Mouse (Mus musculus): ENCODE measurements at regions not wholly inside any gene's neighbourhood (a gene's known extent, or its start where the extent isn't known, plus 50 kb on each side); places are given as distances from the start of the nearest gene placed in this dataset.

GRCm38 (mm10) chr1:65635315-65635714 lies 291.0 kb upstream of the Crygf start:
- no peak for TF ChIP-seq CTCF (conservative IDR thresholded peaks at IDR 0.05; ENCODE audit: low read length)
- no peak for TF ChIP-seq POU5F1 (IDR thresholded peaks at IDR 0.05; ENCODE audit: borderline replicate concordance, low read length)
- no peak for TF ChIP-seq NANOG (IDR thresholded peaks at IDR 0.05; ENCODE audit: borderline replicate concordance, low read length)

All from E14TG2a.4 (cell line).